Mouse (Mus musculus) olfactory bulb, adult 2 months (tissue): ENCODE measurements at regions not wholly inside any gene's neighbourhood (a gene's known extent, or its start where the extent isn't known, plus 50 kb on each side); places are given as distances from the start of the nearest gene placed in this dataset.
A peak's percentile ranks its signal among the peaks of the same experiment; 100 is the strongest.

Experiments used
- CTCF ChIP-seq: fragments of 200-500 bp; IDR thresholded peaks from 2 replicates; pipeline ENCODE4 v1.5.1; 2012; ENCODE audit warnings: low read depth, mild to moderate bottlenecking, low read length, moderate library complexity; ENCODE audit not compliant: insufficient read depth
- POLR2A ChIP-seq: fragments of 200-500 bp; IDR thresholded peaks from 2 replicates; pipeline ENCODE4 v1.6.1; 2012; ENCODE audit warnings: mild to moderate bottlenecking, low read depth, low read length, moderate library complexity; ENCODE audit not compliant: insufficient read depth

- TF ChIP-seq POLR2A (no peak), CTCF (peak; percentile 51; the same call in 1 of the 2 replicates)
Measured at GRCm38 (mm10) chr3:102309756-102310155, 105.3 kb upstream of the Vangl1 start.
